Mouse (Mus musculus) left cerebral cortex, adult 11 months (tissue): ENCODE data around the gene Lsp1.

Source experiments
- DNase-seq: peaks from one replicate; pipeline ENCODE4 v3.0.0; 2022; ENCODE audit warnings: low spot score

Gene Lsp1

DNA sequence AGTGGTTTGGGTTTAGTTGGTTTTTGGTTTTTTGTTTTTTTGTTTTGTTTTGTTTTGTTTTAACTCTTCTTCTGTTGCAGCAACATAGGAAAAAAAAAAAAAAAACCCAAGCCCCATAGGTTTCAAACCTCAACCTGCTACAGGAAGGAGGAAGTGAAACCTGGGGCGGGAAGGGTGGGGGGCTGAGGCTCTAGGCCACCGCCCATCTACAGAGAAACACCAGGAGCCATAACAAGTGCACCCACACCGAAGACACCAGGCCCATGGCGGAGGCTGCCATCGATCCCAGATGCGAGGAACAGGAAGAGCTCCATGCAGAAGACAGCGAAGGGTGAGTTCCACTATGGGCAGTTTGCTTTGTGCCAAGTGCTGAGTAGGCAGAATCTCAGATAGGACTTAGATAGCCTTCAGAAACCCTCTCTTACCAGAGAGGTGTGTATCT is at the start of gene Lsp1:
TSS of gene Lsp1 (plus strand) at position 174 of the 442 bp plus-strand sequence.
- no peak for DNase-seq

GRCm38 (mm10) chr7:142413285-142413684 is 47.3 kb upstream of the Lsp1 start:
- no peak for DNase-seq

DNA sequence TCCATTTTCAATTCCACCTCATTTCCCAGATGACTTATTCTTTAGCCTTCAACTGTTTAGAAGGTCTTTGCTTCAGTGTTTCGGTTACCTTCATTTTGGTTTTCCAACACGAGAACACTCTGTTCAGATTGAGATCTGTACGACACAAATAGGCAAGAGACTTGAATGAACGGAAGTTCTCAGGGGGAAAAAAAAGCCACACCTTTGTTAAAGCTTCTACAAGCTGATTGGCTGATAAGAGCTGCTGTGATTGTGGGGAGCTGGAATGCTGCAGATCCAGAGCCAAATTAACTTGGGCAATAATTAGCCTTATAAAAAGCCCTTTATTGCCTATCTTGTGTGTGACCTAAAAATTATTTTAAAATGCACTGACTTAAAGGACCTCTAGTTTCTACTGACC is 45.3 kb upstream of the Lsp1 start:
- no peak for DNase-seq

DNA sequence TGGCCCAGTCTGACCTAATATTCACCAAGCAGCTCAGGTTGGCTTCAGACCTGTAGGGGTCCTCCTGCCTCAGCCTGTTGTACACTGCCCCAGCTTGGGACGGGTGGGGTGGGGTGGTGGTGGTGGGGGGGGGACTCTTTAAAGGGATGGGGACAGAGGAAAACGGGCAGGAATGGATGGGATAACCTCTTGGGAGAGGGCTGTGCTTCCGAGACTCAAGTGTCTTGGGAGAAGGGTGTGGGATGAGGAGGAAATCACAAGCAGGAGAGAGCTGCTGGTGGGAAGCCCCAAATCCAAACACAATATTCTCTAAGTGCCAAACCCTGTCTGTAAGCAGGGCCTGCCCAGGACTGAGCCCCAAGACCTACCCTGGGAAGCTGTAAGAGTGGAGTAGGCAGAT is 44.4 kb upstream of the Lsp1 start:
- no peak for DNase-seq

GRCm38 (mm10) chr7:142418027-142418426 is 42.6 kb upstream of the Lsp1 start:
- DNase-seq = no peak

DNA sequence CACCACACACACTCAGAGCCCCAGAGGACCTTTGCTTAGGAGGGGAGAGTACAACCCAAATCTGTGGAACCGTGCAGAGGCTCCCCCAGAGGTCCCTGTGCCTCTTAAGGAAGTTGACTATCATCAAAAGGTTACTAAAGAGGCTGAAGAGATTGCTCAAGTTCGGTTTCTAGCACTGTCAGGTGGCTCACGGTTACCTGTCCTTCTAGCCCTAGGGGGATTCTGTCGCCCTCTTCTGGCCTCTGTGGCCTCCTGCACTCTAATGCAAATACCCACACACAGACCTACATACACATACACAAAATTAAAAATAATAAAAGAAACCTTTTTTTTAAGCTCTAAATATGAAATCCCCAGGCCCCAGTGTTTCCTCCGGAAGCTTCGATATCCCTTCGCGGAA is 41.9 kb upstream of the Lsp1 start:
- no peak for DNase-seq

DNA sequence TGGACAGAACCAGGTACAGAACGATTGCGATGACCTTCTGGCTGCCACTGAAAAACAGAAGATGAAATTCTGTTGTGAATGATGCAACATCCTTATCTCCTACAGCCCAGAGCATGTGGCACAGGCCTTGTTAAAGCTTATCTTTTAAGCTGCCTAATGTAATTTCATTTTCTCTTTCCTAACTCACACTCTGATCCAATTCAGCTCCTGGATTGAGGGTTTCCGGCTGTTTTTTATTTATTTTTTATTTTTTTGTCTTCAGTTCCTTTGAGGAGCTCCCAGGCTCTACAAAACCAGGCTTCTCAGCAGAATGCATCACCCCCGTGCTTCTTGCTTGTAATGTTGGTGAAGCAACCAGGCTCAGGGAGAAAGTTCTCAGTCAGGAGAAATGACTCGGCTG is 40.7 kb upstream of the Lsp1 start:
- no peak for DNase-seq

GRCm38 (mm10) chr7:142421826-142422225 is 38.8 kb upstream of the Lsp1 start:
- no peak for DNase-seq

DNA sequence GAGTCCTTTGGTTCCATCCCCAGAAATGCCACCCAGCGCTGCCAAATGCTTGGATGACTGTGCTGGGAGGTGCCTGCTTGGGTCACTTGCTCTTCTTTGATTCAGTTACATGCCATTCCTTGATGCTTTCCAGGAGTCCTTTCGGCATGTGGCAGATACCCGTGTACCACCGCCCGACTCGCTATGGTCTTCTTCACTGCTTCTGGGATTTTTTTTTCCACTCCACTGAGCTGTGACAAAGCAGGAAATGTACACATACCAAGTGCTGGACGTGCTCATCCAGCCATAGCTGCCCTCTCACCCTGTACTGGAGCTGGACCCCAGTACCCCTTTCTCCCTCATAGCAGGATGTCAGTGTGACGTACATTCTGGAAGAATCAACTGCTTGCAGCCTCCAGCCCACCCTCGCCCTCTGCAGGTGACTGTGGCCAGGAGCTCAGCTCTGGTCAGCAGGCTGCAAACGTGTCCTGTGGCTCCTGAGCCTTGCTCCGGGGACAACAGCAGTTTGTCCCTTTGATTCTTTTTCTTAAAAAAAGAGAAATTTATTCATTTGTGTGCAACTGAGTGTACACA is 34.9 kb upstream of the Lsp1 start:
- DNase-seq = no peak

DNA sequence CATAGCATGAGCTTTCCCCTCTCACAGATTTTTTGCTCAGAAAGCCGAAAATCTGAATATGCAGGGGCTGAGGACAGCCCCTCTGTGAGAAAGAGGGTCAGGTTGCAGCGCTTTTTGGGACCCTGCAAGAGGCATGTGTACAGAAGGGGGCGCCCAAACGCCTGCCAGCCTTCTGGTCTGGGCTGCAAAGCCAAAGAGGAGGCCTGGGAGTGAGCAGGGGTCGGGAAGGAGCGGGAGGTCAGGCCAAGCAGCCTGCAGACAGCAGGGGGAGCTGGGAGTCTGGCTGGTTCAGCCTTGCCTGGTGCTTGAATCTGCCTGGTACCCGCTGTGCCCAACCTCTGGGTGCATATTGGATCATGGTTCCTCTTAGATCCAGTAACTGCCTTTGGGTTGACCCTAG is 32.4 kb upstream of the Lsp1 start:
- DNase-seq = no peak

- no peak for DNase-seq
Observed at GRCm38 (mm10) chr7:142430160-142430678, 30.4 kb upstream of the Lsp1 start.

DNA sequence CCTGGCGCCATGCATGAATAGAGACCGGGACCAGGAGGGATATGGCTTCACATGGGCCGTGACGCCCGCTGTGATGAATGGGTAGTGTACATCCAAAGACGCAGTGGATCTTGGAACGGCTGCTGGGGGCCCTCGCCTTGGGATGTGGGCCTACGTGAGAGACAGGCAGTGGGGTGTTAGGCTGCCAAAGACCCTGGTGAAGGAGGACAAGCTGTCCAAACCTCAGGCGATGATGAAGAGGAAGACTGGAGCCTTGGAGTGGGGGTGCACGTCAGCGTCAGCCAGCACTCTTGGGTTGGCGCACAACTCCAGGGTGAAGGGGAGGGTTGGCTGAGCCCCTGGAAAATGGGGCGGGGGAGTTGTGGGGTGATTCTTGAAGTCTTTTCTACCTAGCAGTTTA is 29.5 kb upstream of the Lsp1 start:
- no peak for DNase-seq

DNA sequence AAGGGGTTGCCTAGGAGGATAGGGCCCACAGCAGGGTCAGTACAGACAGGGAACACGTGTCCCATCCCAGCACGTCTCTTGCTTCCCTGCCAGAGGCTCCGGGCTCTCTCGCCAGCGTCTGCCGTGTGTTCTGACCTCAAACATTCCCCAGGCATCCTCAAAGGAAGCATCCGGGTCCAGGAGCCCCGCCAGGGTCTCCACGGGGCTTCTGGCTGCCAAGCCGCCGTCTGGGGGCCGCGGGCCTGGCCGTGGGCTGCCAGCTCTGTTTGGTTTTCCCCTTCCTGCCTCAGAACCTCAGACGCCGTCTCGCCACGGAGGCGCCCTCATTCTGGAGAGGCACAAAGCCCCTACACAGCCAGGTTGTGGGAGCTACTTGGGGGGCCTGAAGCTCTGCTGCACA is 27.0 kb upstream of the Lsp1 start:
- DNase-seq = no peak

DNA sequence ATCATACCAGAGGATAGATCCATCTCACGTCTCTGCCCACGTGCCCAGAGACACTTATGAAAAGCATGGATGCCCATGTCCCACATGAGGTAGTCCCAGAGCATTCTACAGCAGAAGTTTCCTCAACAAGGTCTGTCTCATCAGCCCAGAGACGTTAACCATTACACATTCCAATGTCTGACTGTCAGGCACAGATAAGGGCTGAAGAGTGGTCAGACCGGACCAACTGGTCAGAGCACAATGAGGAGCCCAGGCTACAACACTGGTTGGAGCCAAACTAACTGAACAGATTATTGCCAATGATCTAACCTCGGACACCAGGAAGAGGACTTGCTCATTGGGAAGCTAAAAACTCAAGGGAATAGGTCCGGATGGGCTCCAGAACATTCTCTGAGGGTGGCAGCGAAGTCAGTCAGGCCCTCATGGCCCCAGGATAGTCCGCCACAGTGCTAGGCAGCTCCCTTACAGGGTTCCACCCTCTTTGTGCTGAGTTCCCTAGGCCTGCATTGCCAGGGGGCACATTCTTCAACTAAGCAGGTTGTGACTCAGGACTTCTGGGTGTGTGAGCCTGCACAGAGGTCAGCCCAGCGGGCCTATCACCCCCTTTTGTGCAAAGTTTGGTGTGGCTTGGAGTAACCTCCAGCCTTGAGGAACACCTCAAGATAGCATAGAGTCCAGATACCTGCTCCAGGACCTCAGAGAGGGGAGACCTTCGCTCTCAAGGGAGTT is 26.3 kb upstream of the Lsp1 start, which contains the start of gene Syt8:
TSS of gene Syt8 (plus strand) at position 714 of the 729 bp plus-strand sequence.
- DNase-seq = no peak

DNA sequence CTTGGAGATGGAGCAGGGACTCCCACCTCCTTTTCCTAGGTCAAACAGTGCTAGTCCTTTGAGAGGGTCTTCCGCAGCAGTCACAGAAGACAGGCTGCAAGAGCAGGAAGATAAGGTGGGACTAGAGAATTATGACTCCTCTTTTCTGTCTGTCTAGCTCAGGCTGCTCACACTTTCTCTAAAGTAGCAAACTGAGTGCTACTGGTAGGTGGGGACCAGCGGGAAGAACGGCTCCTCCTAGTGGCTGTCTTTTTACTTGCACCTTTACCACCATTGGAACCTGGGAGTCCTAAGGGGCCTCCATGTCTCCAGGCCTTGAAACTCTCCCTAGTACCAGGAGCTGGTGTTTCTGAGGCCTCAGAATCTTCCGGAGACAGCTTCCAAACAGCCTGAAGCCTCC is 25.1 kb upstream of the Lsp1 start:
- peak; percentile 42 for DNase-seq

GRCm38 (mm10) chr7:142437324-142437723 is 23.3 kb upstream of the Lsp1 start:
- DNase-seq = no peak

- DNase-seq = no peak
Observed at GRCm38 (mm10) chr7:142439966-142440365, 20.6 kb upstream of the Lsp1 start.

GRCm38 (mm10) chr7:142440657-142441114 is 19.9 kb upstream of the Lsp1 start:
- no peak for DNase-seq

DNA sequence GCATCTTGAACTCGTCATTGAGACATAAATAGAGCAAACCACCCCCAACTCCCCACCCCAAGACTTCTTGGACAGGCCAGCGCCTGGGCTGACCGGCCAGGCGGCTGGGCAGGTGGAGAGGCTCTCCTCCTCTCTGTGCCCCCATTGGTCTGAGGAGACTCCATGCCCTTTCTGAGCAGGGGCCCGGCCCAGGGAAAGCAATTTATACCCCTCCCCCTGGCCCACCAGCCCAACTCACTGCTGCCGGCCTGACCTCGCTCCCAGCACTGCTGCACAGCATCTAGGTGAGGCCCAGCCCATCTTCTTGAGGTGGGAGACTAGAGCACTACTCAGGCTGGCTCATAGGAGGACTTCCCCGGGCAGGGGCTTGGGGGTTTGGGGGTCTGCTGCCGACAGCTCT is 19.0 kb upstream of the Lsp1 start, which contains the start of gene Tnni2:
TSS of gene Tnni2 (plus strand) at position 224 of the 400 bp plus-strand sequence.
- no peak for DNase-seq

DNA sequence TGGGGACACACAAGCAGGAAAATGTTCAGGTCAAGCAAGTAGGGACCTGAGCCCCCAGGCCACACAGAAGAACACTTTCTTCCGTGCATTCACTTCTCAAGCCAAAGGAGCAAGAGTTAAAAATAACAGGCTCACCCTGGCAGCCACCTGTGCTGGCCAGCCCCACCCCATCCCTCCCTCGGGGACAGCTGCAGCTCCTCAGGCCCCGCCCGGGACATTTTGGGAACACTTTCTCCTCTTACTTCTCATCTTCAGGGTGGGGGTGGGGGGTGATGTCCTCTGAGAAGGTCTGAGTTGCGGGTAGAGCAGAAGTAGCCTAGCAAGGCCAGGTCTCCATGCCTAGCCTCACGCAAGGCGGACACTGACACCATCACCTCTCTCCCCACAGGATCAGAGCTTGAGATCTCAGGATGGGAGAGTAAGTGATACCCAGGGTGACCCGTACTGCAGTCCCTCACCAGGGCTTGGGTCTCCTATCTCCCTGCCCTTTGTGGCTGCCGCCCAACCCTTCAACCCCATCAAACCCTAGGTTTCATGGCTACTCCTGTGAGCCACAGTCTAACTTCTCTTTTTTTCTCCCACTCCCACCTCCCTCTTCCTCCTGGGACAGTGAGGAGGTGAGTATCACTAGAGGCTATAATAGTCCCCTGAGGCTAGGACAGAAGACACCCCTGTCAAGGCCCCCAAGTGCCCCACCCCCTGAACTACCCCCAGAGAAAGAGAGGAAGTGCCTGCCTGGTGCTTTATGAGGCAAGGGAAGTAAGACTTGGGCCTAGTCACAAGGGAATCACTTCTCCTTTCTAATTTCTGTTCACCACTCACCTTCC is 18.3 kb upstream of the Lsp1 start:
- DNase-seq = no peak

- DNase-seq = no peak
Observed at GRCm38 (mm10) chr7:142442908-142443420, 17.6 kb upstream of the Lsp1 start.

GRCm38 (mm10) chr7:142443474-142443873 is 17.1 kb upstream of the Lsp1 start:
- no peak for DNase-seq
